Mouse (Mus musculus): ENCODE measurements around the gene Ust.

GRCm38 (mm10) chr10:8431857-8432256, 86.8 kb downstream of the Ust start:
- TF ChIP-seq CTCF (IDR thresholded peaks at IDR 0.05; ENCODE audit: control insufficient read depth, insufficient read depth, insufficient read length), result no peak
- no peak for TF ChIP-seq USF1 (IDR thresholded peaks at IDR 0.05; ENCODE audit: low read depth)
- TF ChIP-seq MYOG (IDR thresholded peaks at IDR 0.05; ENCODE audit: control insufficient read depth, extremely low read depth, insufficient read length), result no peak
- no peak for TF ChIP-seq CEBPB (IDR thresholded peaks at IDR 0.05; ENCODE audit: low read depth)
- peak; percentile 28 for TF ChIP-seq MAX (IDR thresholded peaks at IDR 0.05)
